Mouse (Mus musculus): Measurements from ENCODE around the gene Nags.
"Not testable (repeated sequence)": the region's sequence is repeated elsewhere in the genome, so short reads cannot be mapped to it uniquely, and the experiment has no call there.

Nags gene

DNA sequence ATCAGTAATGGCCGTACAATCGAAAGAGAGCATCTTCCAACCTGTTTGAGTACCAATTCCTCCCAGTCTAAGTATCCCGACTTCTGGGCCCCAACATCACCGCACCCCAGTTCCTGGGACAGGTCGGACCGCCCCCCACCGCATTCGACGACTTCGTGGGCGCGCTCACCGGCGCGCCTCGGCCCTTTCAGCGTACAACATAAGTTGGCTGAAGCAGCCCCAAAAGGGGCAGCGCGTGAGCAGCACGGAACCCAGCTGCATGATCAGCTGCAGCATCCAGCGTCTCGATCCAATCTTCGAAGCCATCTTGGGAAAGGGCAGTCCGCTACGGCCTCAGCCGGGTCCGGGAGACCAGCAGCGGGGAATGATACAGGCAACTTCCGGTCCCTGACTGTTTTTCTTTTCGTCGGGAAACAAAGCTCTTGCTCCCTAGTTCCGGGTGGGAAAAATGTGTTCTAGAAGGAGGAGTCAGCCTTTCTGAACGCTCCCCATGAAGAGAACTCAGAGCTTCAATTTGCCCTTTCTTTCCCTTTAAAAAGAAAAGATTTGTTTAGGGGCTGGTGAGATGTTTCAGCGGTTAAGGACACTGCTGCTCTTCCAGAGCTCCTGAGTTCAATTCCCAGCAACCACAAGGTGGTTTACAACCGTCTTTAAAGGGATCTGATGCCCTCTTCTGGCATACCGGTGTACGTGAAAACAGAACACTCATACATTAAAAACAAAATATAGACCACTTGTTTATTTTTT lies 10.9 kb downstream of the Nags start, which contains the start of gene Tmem101:
Tmem101 (minus strand) TSS at position 366 of the 747 bp plus-strand sequence.
- DNase-seq (ENCODE audit: extremely low spot score, low read depth, low spot score), result peak; percentile 93

DNA sequence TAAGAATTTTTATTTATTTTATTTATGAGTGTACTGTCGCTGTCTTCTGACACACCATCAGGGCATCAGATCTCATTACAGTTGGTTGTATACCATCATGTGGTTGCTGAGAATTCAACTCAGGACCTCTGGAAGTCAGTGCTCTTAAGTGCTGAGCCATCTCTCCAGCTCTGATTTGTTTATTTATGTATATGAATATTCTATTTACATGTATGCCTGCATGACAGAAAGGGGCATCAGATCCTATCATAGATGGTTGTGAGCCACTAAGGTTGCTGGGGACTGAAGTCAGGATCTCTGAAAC lies 11.4 kb downstream of the Nags start:
- no peak for DNase-seq (ENCODE audit: extremely low spot score, low read depth, low spot score)

DNA sequence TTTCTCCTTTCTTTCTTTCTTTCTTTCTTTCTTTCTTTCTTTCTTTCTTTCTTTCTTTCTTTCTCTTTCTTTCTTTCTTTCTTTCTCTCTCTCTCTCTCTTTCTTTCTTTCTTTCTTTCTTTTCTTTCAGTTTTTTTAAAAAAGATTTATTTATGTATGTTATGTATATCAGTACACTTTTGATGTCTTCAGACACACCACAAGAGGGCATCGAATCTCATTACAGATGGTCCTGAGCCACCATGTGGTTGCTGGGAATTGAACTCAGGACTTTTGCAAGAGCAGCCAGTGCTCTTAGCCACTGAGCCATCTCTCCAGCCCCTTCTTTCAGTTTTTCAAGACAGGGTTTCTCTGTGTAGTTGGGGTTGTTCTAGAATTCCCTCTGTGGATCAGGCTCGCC lies 12.7 kb downstream of the Nags start:
- DNase-seq (ENCODE audit: extremely low spot score, low read depth, low spot score), result not testable (repeated sequence)

DNA sequence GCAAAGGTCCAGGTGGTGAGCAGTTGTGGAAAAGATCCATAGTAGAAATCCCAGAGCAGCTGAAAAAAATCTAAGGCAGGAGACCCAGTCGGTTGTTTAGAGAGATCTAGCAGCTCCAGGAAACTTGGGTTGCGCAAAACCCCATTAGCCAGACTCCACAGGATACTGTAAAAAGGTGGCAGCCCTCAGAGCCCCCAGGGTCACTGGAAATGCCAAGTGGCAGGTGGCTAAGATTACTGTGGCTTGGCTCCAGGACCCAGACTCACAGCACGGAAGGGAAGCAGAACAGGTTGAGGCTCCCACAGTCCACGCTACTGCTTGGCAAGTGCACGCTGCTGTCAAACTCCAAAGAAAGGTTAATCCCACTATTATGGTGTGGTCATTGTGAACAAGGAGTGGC lies 14.5 kb downstream of the Nags start:
- no peak for DNase-seq (ENCODE audit: extremely low spot score, low read depth, low spot score)

DNA sequence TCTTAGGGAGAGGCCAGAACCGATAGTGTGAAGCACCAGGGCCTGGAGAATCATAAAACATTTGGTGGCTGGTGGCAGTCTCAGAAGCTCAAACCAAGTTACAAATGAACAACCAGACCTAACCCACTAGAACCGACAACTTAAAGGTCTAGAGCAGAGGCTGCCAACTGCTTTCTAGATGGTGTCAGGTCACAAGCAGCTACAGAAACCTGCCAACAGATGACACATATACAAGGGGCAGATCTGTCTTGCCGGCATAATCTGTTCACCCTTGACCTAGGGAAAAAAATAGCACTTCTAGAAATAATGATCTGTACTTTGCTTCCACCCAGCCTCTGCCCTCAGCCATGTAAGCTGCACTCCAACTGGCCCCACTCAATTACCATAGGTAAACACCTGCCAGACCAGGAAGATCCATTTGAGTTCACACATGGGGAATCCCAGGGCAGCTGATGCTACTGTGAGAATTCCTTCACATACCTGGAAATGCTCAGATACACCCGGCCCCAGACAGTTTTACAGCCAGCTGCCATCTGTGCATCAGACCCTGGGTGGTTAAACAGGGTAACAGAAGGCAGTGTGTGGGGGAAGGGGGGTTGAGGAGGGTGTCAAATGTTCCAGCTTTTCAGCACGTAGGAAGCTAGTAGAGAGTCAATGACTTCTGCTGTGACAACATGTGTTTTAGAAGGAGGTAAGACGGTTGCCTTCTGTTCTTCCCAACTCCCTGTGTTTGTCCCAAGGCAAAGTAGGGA lies 20.8 kb downstream of the Nags start:
- no peak for DNase-seq (ENCODE audit: extremely low spot score, low read depth, low spot score)

DNA sequence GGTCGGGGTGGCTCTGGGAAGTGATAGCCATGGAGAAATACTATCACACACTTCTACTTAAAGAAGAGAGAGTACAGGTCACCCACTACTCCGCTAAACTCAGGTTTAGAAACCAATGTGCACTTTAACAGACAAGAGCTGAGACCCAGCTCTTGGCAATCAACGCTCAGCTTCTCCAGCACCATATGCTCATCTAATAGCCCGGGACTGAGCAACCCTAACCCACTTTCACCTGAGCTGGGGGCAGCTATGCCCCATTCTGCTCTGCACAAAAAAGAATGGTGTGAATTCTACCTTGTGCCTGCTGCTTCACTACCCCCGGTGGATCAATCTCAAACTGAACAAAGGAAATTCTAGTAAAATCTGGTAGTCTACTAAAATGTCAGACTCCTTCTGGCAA lies 22.2 kb downstream of the Nags start:
- no peak for DNase-seq (ENCODE audit: extremely low spot score, low read depth, low spot score)

DNA sequence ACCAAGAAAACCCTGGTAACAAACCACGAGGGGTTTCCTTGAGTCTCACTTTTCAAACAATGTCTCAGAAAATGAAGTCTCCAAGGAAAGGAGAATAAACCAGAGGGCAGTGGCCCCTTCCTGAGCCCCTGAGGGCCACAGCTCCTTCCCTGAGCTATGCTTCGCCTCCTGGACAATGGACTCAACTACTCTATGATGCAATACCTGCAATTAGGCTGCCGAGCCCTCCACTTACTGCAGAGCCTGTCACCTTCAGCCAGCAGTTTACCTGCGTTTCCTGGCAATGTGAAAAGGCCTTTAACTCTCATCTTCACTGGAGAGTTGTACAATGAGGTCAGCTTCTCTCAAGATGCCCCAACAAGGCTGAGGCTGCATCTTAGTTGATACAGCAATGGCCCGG lies 23.4 kb downstream of the Nags start:
- no peak for DNase-seq (ENCODE audit: extremely low spot score, low read depth, low spot score)

DNA sequence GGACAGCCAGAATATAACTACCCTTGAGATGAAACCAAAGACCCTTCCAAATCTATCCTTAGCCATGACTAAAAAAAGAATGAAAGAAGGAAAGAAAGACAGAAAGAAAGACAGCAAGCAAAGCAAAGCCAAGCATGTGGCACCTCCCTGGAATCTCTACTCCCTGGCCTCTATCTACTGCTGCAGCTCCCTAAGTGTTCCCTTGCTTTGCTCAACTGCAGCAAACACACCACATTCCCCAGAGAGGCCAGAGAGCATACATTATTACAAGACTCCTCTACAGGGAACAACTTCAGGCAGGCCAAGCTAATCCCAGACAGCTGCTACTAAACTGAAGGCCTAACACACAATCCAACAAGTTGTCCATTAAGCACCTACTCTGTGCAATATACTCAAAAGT lies 34.5 kb downstream of the Nags start:
- DNase-seq (ENCODE audit: extremely low spot score, low read depth, low spot score), result no peak

DNA sequence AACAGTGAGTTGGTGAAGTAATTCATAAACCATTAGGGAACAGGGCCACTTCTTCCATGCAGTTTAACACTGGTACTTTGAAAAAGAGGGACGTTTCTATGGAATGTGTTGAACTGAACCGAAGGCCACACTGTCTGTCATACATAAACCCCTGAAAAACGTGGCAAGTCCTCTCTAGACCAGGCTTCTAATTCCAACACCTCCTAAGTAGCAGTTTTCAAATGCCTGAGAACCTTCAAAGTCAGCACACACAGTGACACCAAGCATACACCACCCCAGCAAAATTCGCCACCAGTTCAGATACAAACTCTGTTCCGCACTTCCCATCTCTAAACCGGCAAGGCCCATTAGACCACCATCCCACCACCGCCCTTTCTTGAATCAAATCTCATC lies 38.9 kb downstream of the Nags start:
- no peak for DNase-seq (ENCODE audit: extremely low spot score, low read depth, low spot score)

DNA sequence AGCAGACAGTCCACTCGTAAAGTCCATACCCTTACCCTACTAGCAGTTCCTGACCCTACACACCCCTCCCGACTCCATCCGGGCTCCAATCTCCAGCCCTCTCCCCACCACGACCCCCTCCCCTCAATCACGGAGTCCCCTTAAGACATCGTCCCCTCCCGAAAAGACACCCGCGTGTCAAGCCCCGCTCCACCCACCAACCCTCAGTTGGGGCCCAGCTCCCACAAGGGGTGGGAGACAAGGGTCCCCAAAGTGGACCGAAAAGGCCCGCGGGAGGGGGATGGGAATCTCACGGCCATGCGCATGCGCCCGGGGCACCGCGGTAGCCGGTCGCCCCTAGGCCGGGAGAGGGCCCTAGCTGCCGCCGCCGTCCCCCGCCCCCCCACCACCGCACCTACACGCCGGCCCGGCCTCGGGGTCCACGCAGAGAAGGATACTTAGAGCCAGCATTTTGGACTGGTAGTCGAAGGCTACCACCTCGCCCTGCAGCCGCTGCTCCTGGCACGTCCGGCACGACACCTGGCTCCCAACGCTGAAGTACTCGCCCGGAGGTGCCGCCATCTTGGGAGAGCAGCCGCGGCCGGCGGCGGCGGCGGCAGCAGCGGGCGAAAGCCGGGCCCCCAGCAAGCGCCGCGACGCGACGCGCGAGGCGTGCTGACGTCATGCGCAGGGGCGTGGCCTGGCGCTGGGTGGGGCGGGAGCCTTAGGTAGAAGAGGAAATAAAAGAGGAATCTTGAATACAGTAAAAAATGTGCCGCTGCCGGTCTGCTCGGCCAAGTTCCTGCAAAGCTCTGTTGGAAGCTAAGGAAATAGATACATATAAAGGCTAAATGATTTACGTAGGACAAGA lies 39.6 kb downstream of the Nags start, which contains the start of gene Lsm12:
Lsm12 (minus strand) TSS at position 651 of the 850 bp plus-strand sequence.
- DNase-seq (ENCODE audit: extremely low spot score, low read depth, low spot score), result peak; percentile 69

DNA sequence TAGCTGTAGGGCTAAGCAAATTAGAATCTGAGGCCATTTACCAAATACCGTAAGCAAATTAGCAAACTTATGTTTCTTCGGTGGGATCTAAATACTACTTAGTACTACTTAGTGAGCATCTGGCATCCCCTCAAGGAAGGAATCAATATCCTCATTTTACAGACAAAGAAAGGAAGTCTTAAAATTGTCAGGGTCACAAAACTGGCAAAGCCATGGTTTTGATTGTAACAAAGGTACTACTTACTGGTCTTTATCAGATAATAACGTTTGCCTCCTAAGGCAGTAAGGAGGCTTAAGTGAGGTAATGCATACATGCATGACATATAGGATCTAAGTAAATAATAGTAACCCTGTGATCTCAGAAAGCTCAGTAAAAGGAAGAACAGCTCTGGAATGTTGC lies 40.4 kb downstream of the Nags start:
- DNase-seq (ENCODE audit: extremely low spot score, low read depth, low spot score), result no peak

DNA sequence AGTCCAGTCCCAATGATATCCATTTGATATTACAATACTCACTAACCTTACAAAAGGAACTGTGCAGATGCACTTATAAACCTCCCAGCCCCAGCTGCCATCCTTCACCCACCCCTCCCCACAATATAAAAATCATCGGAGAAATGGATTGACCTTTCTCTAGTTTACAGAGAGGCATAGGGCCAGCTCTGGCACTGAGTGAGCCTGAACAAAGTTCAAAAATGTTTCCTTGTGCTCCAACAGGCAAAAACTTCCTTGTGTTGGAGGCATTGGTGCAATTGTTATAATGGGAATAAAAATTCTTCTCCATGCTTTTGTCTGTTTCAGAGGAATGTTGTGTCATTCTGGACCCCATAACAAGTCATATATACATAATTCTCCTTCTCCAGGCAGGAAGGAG lies 40.9 kb downstream of the Nags start:
- DNase-seq (ENCODE audit: extremely low spot score, low read depth, low spot score), result no peak

DNA sequence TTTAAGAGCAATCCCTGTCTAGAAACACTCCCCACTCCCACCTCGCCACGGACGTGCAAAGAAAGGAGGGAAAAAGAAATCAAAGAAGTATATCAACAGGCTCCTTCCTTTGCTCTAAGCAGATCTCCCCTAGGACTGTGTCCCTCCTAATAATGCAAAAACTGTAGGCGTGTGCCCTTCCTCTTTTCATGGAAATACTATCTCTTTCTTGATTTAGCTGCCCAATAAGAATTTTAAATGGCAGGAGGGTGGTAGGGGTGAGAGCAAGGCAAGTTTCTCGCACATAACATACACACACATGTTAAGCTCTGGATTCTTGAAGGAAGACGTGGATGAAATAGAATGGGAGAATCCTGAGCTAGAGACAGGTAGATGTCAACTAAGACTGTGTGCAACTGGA lies 43.7 kb downstream of the Nags start:
- DNase-seq (ENCODE audit: extremely low spot score, low read depth, low spot score), result no peak

DNA sequence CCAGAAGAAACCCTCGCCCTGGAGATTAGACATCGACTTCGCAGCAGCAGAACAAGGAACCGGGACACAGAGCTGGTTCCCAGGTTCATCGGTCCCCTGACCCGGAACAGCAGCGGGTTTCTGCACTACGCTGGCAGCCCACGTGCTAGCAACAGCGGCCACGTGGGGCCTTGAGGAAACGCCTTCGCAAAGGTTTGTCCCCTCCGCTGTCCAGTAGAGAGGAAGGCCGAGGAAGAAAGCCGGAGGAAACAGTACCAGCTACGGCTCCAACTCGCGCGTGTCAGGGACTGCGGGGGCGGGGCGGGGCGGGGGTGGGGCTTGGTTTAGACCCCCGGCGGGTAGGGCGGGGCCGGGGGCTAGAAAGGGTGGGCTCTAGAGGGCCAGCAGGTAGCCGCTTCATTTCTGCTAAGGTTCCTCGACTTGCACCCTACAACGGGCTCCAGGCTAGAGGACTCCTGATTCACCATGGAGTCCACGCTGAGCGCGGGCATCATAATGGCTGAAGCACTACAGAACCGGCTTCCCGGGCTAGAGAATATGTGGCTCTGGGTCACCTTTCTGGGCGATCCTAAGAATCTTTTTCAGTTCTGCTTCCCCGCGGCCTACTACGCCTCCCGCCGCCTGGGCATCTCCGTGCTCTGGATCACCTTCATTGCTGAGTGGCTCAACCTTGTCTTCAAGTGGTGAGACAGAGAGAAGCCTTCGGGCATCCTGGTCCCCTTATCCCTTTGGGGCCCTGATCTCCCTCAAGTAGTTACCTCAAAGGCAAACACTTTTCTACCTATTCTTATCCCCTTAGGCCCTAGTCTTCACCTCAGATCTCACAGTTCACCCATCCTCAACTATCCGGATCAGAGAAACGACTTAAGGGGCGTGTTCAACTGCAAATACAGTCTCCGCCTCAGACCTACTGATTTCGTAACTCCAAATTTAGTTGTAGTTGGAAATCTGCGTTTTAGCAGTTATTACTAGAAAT lies 44.4 kb downstream of the Nags start, which contains the start of gene G6pc3:
G6pc3 (plus strand) TSS at position 160 of the 976 bp plus-strand sequence.
- no peak for DNase-seq (ENCODE audit: extremely low spot score, low read depth, low spot score)

DNA sequence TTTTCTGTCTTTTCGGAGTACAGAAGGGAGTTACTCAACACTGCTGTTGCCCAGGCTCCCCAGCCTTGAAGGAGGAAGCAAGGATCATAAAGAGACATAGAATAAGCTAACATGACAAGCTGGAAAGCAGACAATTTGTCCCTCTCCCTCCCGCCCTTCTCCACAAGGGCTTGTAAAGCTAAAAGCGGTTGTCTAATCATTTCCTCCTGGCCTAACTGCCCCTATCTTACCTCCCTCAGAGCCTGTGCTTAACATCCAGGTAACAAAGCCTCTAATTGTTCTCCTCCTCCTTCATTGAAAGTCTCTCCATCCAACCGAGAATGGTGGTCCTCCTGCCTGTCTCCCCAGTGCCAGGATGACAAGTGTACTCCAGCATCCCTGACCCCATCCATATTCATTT lies 45.5 kb downstream of the Nags start:
- DNase-seq (ENCODE audit: extremely low spot score, low read depth, low spot score), result no peak

DNA sequence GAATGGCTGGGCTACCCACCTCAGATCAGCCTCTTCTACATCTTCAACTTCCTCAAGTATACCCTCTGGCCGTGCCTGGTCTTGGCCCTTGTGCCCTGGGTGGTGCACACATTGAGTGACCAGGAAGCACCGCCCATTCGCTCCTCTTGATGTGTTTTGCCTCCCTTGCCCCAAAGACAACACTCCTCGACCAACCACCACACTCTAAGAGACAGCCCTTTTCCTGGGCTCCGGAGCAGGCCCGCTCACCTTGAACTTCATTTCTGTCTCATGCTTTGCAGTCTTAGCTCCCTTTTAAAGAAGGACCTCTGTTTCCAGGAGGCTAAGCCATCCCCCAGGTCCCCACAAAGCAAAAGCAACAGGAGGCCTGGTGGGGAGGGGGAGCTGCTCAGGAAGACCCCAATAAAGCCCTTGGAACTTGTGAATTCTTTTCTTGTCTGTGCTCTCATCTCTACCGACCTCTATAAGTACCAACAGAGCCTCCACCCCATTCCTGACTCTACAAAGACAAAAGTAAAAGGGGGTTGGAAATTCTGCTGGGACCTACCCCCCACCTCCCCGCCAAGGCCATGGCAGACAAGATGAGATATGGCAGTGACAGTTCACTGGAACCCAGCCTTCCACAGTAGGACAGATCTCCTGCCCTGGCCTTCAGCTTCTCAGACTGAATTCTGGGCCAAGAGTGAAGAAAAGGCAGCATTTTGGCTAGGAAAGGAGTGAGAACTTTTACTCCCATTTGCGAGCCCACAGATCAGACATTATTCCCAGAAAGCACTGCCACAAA lies 48.5 kb downstream of the Nags start:
- DNase-seq (ENCODE audit: extremely low spot score, low read depth, low spot score), result no peak

DNA sequence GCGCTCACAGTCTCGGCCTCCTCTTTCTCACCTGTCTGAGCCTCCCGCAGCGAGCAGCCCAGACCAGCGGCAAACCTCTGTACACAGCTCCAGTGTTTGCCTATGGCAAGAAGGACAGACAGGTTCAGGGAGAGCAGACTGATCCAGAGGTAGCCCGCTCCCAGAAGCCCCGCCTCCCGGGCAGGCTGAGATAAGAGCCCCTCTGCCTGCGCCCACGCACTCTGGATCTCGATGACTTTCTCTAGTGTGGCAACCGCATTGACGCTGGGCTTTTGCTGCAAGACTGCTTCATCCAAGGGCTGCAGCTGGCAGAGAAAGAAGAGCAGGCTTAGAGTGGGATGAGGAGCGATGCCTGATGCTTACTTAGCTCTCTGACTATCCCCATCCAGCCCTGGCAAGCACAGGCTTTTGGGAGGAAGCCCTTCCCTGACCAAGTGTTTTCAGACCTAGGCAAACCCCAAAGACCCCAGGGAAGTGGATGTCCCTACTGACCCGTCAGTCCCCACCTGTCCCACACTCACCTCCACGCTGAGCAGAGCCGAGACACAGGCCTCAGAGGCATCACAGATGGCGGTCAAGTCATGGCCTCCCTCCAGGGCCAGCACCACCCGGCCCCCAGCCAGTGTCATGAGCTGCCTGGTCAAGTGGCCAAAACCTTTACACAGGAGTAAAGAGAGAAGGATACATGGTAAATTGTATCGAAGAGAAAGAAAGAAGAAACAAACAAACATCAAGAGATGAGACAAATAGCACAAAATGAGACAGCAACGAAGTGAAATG lies 50.9 kb downstream of the Nags start:
- no peak for DNase-seq (ENCODE audit: extremely low spot score, low read depth, low spot score)

DNA sequence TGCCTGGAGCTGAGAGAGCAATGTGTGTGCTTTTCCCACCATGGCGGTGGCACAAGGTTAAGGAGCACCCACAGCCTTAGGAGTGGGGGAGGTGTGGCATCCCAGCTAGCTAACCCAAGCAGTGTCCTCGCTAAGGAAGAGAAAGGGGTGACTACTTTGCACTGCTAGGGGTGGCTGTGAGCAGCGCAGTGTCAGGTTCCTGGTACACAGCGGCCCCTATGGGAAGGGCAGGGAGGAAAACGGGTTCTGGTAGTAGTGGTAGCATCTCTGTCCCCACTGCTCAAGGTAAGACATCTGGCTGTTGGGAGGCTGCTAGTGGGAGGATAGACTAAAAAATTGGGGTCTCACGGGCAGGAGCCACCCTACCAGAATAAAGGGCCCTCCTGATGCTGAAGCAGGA lies 52.9 kb downstream of the Nags start:
- DNase-seq (ENCODE audit: extremely low spot score, low read depth, low spot score), result no peak

All from hindlimb bud, embryonic 11.5 days (tissue).